Mouse (Mus musculus): ENCODE results near the gene 3830406C13Rik.
A peak's percentile ranks its signal among the peaks of the same experiment; 100 is the strongest.
"Not testable (repeated sequence)": the region's sequence is repeated elsewhere in the genome, so short reads cannot be mapped to it uniquely, and the experiment has no call there.

The 3830406C13Rik gene

GRCm38 (mm10) chr14:12284141-12284912 lies at the start of gene 3830406C13Rik:
Gene 3830406C13Rik (plus strand): TSS chr14:12284173.
- peak; percentile 63 for DNase-seq (ENCODE audit: low read depth)

- no peak for DNase-seq (ENCODE audit: low read depth)
Observed at GRCm38 (mm10) chr14:12243726-12244125, 40.2 kb upstream of the 3830406C13Rik start.

- DNase-seq (ENCODE audit: low read depth), result no peak
Observed at GRCm38 (mm10) chr14:12276031-12276430, 7.9 kb upstream of the 3830406C13Rik start.

GRCm38 (mm10) chr14:12283641-12284040 lies 332 bp upstream of the 3830406C13Rik start, which contains the start of gene Gm49355:
Gene Gm49355 (plus strand): TSS chr14:12283976.
- DNase-seq (ENCODE audit: low read depth), result no peak

GRCm38 (mm10) chr14:12289747-12290146 lies 5.8 kb downstream of the 3830406C13Rik start:
- not testable (repeated sequence) for DNase-seq (ENCODE audit: low read depth)

- DNase-seq (ENCODE audit: low read depth), result no peak
Observed at GRCm38 (mm10) chr14:12296391-12296790, 12.4 kb downstream of the 3830406C13Rik start.

GRCm38 (mm10) chr14:12299171-12299570 lies 15.2 kb downstream of the 3830406C13Rik start:
- no peak for DNase-seq (ENCODE audit: low read depth)

GRCm38 (mm10) chr14:12299654-12300053 lies 15.7 kb downstream of the 3830406C13Rik start:
- no peak for DNase-seq (ENCODE audit: low read depth)

- DNase-seq (ENCODE audit: low read depth), result no peak
Observed at GRCm38 (mm10) chr14:12300275-12300674, 16.3 kb downstream of the 3830406C13Rik start.

GRCm38 (mm10) chr14:12300677-12301076 lies 16.7 kb downstream of the 3830406C13Rik start:
- DNase-seq (ENCODE audit: low read depth), result no peak

- no peak for DNase-seq (ENCODE audit: low read depth)
Observed at GRCm38 (mm10) chr14:12303106-12303505, 19.1 kb downstream of the 3830406C13Rik start.

GRCm38 (mm10) chr14:12333622-12334021 lies 49.6 kb downstream of the 3830406C13Rik start:
- no peak for DNase-seq (ENCODE audit: low read depth)

- DNase-seq (ENCODE audit: low read depth), result no peak
Observed at GRCm38 (mm10) chr14:12334925-12335324, 51.0 kb downstream of the 3830406C13Rik start.

- no peak for DNase-seq (ENCODE audit: low read depth)
Observed at GRCm38 (mm10) chr14:12337421-12337997, 53.5 kb downstream of the 3830406C13Rik start.

- DNase-seq (ENCODE audit: low read depth), result no peak
Observed at GRCm38 (mm10) chr14:12337998-12338809, 54.2 kb downstream of the 3830406C13Rik start.

- DNase-seq (ENCODE audit: low read depth), result no peak
Observed at GRCm38 (mm10) chr14:12338811-12339565, 55.0 kb downstream of the 3830406C13Rik start.

GRCm38 (mm10) chr14:12340238-12341074 lies 56.5 kb downstream of the 3830406C13Rik start:
- DNase-seq (ENCODE audit: low read depth), result no peak

- no peak for DNase-seq (ENCODE audit: low read depth)
Observed at GRCm38 (mm10) chr14:12341075-12341788, 57.3 kb downstream of the 3830406C13Rik start.

- DNase-seq (ENCODE audit: low read depth), result no peak
Observed at GRCm38 (mm10) chr14:12341789-12342457, 58.0 kb downstream of the 3830406C13Rik start.

All from fibroblast of lung, adult 2 months (primary cell).